Mouse (Mus musculus) liver, embryonic 14.5 days (tissue): ENCODE data around the gene Gm45062.

ENCODE experiments used
- CTCF ChIP-seq: IDR thresholded peaks from 2 replicates; pipeline ENCODE4 v1.5.1; 2016; ENCODE audit warnings: antibody characterized with exemption, low read depth, control low read depth
- EP300 ChIP-seq: IDR thresholded peaks from 2 replicates; pipeline ENCODE4 v1.6.1; 2016; ENCODE audit warnings: antibody characterized with exemption, low read depth

DNA sequence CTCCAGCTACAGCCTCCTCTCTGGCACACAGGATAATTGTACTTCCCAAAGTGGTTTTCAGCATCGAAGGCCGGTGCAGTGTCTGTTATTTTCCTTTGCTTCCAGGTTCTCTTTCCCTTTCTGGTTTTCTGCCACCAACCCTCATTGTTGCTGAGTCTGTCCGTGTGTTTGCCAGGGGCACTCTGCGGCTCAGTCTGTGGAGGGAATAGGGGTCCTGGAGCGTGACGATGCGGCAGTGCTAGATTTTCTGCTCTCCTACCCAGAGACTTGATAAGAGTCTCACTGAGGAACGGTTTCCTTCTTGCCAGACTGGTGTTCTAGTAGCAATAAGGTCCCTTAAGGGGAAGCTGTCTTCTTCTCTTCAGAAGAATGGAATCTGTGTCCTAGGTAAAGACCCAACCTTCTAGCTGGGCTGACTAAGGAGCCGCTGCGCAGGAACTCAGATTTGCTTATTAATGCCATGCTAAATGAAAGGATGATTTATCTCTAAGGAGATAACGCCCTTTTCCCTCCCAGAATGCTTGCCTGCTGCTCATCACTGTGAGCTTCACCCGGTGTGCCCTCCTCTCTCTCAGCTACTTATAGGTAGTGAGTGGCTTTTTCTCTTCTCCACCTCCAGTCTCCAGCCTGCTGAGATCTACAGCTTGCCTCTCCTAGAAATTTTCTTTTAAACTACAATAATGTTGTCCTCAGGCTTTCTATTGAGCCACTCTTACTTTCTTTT is 104.9 kb downstream of the Gm45062 start:
- TF ChIP-seq CTCF, result no peak
- no peak for TF ChIP-seq EP300
